Mouse (Mus musculus): Measurements from ENCODE around the gene Rbfox3.

The Rbfox3 gene

DNA sequence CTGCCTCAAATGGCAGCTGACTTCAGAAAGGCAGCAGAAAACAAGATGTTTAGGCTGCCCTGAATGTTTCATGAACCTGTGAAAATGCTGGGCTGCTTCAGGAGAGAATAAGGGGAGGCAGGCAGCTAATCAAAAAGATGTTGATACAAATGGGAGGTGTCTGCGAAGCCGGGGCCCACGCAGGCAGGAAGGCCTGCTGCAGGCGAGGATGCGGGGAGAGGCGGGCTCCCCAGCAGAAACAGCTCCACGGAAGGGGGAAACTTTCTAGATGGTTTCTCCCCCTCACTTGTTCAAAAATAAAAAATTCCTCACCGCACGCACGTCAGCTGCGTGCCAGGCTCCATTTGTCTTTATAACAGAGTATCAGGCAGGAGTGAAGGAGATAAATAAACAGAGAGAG lies 5.7 kb downstream of the Rbfox3 start:
- no peak for DNase-seq

DNA sequence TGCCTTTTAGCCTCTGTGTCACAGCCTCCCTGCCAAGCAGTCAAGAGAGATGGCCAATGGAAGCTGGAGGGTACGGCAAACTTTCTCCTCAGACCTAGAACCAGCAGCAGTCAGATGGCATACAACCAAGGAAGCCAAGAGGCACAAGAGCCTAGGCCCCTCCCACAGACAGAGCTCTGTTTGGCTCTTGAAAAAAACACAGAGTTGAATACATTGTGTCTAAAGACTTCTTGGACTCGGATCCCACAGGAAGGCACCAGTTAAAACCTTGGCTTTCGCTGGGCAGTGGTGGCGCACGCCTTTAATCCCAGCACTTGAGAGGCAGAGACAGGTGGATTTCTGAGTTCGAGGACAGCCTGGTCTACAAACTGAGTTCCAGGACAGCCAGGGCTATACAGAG lies 7.1 kb downstream of the Rbfox3 start:
- DNase-seq, result no peak

DNA sequence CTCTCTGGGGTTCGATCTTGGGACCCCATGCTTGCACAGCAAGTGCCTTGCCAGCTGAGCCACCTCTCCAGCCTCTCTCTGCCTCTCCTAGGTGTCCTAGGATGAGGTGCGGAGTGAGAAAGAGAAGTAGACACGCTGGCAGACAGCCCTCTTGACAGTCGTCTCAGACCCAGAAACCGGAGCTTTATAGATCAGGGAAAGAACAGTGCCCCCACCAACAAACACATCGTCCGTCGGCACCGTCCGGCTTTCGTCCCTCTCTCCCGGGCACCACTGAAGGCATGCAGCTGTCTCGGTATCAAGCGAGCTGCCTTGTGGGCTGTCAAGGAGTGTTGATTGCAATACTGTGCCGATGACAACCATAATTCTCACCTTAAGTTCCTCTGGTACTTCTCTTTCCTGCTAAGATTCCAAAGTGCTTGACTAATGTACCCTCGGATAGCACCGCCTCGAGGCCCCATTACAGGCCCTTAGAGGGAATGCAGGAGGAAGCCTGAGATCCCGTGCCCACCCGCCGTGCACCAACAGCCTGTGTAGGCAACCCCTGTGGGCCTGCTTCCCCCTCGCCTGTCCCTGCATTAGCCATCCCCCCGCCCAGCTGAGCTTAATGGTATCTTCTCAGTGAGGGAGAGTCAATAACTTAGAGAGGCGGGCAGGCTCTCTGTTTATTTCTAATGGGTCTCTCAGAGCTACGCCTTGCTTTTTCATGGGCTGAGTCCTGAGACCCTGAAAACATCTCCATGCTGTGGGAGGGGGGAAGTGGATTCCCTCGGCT lies 11.4 kb downstream of the Rbfox3 start:
- no peak for DNase-seq

DNA sequence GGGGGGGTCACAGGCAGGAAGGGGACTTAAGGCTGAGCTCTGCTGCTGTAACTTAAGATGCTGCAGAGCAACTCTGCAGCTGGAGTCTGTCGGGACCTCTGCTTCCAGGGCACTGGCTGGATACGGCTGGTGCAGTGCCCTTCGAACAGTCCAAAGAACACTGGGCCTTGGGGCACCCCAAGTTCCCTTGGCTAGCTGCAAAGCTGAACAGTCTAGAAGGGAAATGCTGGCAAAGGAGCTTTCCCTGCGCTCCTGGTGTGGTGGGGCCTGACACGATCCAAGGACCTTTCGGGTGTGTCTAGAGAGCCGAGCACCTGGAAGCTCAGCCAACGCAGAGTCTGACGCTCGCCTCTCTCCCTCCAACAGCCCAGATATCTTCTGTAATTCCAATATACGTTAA lies 12.8 kb downstream of the Rbfox3 start:
- DNase-seq, result no peak

DNA sequence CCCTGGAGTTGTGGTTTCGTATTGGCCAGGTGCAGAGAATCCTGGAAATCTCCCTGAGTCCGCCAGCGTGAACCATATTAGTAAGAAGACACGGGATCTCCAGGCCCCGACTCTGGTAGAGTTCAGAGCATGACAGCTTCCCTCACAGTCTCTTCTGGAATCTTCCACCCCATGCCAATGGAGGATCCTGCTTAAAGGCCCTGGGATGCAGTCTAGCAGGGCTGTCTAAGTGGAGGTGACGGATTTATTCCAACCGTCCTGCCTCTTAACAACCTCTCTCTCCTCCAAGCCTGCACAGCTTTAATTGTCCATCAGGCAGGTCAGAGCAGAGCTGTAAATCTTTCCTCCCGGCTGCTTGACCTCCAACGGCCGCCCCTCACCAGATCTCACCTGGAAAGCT lies 13.2 kb downstream of the Rbfox3 start:
- DNase-seq, result no peak

DNA sequence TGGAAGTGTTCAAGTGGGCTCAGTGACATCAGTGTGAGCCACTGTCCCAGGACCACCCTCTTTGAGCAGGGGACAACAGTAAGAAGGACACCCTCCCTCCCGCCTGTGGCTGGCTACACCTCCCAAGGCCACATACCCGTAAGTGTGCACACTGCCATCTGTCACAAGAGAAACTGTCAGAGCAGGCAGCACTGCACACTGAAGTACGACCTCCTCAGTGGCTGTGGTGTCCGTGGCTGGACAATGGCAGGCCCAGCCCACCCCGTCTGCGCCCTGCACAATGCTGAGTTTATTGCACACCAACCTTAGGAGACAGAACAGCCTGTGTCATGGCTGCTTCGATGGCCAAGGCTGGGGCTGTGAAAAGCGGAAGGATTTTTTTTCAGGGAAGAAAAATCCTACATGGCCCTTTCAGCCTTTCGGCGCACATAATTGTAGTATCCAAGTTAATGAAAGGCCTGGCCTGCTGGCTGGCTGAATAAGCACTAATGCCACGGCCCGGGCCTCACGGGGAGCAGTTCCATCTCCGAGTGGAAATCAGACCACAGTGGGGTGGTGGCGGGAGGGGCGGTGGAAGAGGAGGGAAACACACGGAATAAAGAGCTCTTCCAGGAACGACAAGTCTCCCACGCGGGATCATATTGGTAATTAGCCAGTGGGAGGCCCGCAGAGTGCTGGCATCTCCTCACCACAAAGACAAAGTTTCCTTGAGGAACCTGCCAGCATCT lies 14.1 kb downstream of the Rbfox3 start:
- no peak for DNase-seq

DNA sequence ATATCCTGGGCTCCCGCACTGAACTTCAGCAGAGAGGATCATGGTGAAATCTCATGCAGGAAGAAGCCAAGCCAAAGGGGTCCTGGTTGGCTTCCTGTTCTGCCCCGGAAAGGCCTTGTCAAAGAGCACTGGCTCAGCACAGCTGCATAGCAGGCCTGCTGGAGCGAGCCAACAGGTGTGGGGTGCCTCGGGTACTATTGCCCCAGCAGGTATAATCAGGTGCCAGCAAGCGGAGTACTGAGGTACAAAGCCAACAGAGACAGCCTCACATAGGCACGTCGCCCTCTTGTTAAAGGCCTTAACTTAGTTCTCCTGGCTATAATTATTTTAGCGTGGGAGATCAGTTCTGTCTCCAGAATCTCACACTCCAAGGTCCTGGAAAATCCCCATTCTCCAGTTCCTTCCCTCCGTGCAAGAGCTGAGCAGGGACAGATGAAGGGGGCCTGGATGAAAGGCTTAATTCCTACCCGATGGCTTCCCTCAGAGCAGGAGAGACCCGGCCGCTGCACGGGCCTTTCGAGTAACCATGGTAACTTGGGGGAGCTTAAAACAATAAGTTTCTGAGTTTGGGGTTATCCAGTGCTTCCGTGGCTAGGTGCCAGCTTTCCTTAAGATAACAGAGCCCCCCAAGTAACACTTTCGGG lies 15.2 kb downstream of the Rbfox3 start:
- no peak for DNase-seq

DNA sequence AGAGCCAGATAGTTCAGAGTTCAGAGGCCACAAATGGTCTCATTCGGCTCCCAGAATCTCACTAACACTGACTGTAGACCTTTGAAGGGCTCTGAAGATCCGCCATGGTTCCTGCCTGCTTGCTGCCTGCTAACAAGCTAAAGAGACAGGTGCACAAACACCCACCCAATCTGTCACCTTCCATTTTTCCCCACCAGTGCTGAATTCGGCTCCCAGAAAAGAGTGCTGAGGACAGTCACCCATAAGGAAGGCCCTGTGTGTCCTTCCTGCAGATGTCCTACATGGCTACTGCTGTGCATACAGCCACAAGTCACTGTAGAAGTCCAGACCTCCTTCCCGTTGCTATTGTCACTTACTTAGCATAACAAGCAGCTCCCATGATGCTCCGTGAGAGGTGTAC lies 16.6 kb downstream of the Rbfox3 start:
- no peak for DNase-seq

DNA sequence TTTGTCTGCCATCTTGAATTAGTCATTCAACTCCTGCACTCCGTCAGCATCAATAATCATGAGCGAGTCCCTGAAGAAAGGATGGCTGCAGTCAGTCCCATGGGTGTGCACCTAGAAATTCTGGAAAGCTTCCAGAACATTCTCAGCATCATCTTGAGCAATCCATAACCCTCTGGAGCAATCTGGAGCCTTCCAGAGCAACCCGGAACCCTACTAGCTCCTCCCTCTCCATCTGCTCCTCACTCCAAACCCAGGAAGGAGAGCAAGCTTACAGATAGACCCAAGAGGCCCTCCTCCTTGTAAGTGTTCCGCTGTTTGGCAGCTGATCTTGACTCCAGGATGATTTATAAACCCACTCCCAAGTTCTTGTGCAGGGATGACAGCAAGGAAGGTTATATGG lies 17.2 kb downstream of the Rbfox3 start:
- no peak for DNase-seq

DNA sequence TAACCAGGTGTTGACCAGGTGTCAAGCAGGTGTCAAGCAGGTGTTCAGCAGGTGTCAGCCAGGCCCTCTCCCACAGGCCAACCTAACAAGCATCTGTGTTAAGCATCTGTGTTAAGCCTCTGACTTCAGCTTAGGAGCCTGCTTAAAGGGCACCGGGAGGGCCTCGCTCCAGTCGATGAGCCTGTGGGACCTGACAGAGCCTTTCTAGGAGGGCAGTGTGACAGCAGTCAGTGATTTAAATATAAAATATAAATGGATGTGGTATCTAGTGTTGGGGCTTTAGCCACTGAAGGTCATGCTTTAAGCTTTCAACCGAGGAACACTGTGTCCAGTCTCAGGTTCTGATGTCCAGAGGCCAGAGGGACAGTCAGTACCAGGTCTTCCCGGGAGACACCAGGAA lies 18.5 kb downstream of the Rbfox3 start:
- DNase-seq, result no peak

DNA sequence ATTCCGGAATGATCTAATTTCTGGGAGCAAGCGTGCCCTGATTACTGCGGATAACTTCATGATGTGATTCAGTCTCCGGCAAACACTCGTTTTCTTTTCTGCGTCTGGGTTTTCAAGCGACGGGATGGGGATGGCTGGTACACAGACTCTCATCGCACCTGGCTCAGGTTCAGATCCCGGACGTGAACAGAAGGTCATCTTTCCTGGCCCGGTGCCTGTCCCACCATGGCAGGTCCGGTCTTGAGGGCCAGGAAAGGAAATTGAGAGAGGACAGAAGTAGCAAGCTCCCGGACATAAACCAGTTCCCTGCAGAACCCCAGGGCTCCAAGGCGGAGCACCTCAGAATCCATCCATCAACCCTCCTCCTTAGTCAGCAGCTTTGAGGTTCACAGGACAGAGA lies 19.9 kb downstream of the Rbfox3 start:
- DNase-seq, result no peak

DNA sequence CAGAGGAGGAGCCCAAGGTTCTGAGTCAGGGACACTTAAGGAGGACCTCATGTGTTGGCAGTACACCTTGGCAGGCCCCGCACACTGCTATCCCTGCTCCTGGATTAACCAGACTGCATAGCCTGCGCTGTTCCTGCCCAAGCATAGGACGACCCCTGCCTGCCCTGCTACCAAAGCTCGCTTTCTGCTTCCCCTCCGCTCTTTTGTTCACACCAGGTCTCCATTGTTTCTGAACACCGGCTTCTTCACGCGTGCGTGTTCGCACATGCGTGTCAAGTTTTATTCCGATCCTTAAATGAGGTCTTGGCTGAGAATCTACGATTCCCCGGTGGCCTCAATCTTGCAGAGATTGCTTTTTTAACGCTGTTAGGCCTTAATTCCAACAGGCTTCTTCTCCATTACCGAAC lies 20.4 kb downstream of the Rbfox3 start:
- DNase-seq, result no peak

DNA sequence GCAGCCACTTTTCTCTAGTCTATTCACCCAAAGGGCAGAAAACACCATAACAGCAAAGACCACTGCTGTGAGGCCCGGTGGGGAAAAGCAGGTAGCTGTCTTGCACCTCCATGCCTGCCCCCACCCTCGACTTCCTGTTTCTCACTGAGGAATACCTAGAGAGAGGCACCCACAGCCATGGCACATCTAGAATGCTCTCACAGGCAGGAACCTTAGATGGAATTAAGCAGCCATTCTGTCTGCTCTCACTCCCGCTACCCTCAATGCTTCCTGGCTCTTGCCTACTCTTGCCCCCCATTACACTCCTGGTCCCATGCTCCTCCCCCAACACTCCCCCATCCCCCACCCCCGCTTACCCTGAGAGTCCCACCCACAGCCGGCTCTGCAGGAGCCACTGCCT lies 20.9 kb downstream of the Rbfox3 start:
- no peak for DNase-seq

DNA sequence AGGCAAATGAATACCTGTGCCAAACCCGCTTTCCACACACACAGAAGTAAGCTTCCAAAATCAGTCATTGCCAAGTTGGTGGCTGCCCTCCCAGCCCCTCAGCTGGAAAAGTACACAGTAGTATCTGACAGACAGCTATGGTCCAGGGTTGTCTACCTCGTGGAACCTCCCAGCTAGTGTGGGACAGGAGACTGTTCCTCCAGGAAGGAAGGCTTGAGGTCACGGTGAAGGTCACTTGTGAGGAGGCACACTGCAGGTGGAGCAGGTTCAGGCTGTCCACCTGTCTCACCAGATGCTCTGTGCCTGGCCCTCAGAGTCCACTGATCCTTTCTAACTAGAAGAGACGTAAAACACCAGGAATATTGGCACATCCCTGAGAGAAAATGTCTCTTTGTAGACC lies 21.9 kb downstream of the Rbfox3 start:
- DNase-seq, result no peak

DNA sequence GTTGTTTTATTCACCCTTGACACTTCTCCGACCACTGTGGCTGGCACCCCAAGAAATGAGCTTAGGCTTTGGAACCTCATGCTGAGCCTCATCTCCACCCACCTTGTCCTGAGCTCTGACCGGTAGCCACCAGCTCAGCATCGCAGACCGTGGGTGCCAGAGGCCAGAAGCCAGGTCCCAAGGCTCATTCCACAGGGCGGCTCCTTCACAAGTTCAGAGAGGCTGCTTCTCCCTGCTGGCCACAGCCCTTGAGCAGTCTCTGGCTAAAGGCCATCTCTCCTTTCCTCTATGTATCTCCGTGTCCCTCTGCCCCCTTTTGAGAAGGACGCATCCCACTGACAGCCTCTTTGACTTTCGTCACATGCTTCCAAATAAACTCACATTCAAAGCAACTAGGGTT lies 23.0 kb downstream of the Rbfox3 start:
- no peak for DNase-seq

DNA sequence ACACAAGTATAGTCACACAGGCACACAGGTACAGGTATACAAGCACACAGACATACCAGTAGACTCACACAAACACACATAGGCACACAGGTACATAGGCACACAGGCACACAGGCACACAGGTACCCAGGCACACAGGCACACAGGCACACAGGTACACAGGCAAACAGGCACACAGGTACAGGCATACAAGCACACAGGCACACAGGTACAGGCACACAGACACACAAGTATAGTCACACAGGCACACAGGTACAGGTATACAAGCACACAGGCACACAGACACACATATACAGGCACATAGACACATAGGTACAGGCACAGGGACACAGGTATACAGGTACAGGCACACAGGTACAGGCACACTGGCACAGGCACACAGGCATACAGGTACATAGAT lies 24.2 kb downstream of the Rbfox3 start:
- no peak for DNase-seq

DNA sequence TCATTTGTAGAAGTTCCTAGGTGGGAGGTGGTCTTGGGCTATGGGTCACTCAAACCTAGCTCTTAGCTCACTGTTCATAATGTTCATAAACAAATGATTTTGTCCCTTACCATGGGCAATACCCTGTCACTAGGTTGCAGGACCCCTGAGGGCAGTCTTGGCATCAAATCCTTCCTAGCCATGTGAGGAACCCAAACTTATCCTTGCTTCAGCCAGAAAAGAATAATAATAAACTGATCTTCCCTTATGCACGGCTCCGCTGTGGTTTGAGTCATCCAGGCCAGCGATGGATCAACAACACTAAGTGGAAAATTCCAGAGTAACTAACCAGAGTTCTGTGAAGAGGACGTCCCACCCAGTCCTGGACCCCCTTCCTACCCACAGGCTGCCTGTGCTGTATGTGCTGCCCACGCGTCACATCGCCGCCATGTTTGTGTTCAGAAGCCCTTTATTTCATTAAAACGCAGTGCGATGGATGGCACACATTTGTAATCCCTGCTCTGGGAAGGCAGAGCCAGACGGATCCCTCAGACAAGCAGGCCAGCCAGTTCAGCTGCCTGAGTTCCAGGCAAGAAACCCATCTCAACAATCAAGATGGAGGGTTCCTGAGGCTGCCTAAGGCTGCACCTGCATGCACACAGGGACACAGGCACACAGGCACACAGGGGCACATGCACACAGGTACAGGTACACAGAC lies 25.0 kb downstream of the Rbfox3 start:
- no peak for DNase-seq

DNA sequence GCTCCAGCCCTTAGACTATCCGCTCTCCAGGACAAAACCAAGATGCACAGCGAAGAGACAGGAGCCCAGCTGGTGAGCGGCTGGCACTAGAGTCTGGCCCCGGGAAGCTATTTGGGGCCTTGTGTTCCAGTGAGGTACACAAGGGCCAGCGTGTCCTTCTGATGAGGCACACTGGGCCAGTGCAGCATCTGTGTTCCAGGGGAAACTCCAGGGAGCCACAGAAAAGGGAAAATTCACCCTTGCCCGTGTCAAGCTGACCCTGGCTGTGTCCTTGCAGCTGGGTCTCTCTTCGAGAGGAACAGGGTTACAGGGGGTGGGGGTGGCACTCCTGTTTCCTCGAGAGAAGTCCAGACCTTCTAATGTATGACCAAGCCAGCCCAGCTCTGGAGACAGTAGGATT lies 25.8 kb downstream of the Rbfox3 start:
- DNase-seq, result no peak

DNA sequence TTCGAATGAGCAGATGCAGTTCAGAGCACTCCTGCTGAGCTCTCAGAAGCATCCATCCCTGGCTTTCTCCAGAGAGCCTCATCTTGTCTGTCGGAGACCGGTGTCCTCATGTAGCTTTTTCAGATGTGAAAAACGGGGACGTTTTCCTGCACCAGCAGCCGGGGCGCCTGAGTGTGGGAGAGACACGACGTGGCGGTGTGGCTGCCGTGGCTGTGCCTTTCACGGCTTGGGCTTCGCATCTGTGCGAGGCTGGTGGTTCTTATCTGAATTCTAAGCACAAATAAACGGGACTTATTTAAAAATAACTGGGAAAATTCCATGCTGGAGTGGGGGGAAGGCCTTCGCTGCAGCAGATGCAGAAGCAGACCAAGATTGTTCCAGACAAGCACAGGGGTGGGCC lies 26.3 kb downstream of the Rbfox3 start:
- no peak for DNase-seq

DNA sequence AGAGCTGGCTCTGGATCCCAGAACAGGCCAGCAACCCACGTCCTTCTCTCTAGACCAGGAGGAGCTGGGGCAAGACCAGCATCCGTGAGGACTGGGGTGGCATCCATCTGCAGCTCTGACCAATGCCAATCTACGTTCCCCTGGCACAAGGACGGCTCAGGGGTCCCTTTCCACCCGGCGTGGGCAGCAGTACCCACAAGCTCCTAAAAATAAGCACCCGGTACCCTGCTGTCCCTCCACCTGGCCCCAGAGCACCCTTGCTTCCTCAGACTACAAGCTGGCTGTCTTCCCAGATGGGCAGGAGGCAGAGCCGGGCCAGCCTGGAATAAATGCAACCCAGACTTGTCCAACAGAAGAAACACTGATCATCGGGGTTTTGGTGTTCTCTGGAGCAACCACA lies 28.3 kb downstream of the Rbfox3 start:
- DNase-seq, result no peak

DNA sequence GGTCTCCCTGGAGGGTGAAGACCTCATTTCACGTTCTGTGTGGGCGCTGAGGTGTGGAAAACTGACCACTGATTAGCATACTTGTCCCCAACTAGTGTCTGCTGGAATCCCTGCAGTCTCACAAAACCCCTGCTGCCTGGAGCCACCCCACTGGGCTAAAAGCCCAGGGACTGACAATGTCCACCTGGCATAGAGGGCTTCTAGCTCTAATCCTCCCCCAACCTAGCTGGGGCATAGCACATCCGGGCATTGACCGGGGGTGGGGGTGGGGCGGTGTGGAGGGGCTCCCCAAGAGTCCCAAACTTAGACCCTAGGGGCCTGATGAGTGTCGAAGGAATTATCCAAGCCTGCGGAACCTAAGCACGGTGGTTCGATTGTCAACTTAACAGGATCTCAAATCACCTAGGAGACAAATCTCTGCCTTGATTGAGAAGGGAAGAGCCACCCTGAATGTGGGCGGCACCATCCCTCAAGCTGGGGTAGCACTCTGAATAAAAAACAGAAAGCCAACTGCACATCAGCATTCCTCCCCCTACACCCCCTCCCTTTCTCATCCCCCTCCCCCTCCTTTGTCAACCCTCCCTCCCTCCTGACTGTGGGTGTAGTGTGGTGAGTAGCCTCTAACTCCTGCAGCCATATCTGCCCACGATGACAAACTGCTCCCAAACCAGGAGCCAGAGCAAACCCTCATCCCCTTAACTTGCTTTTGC lies 29.5 kb downstream of the Rbfox3 start:
- DNase-seq, result no peak

DNA sequence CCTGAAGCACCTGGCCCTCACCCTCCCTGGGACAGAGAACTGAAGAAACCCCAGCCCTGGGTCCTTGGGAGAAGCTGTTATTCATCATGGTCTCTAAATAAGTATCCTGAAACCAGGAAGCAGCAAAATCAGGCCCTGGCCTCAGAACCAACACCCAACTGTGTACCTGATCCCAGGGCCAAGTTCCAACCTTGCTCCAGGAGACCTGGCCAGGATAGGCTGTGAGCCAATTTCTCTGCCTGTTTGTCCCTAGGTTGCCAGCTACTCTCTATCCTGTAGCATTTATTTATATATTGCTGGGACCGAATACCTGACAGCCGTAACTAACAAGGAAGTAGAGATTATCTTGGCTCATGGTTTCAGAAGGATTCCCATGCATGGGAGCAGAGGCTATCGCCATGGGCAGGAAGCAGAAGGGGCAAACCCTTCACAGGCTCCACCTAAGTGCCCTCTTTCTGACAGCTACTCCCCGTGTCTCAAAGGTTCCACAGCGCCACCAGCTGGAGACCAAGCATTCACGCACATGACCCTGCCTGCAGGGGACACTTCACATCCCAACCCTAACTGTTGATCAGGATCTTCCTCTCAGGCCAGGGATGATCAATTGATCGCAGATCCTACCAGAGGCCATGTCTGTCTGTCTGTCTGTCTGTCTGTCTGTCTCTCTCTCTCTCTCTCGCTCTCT lies 31.8 kb downstream of the Rbfox3 start:
- no peak for DNase-seq

All from kidney, postnatal 4 days (tissue).